18 mouse cellular contexts compared by ENCODE assay signal in the genomic region with DNA sequence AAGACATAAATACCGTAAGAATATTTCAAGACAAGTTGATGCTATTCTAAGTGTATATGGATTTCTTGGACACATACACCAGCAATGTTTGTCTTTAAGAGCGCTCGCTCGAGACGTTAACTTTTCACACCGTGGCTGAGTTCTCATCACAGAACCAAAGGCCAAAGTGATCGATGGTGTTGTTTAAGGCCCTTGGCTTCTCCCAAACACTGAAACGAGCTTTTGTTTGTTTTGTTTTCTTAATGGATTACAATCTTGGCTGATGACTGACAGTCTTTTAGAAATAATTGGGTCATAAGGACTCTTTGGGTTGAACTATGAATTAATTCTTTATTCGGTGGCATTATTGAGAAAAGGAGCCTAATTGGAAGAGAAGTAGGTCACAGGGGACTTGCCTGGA. TPM values are rescaled to one million over a fixed set of nuclear protein-coding genes. Genes with fewer than 3 reads are reported as not detected.
"Had no signal": no experiment of that assay in that cellular context is flagged by ENCODE, and none has a peak within 500 bp of the region (broad histone marks: within the 10 kb centered on the region; RNA-seq: fewer than 3 reads in every experiment).

No protein-coding gene starts in this region.

- H3K9ac ChIP-seq: liver, embryonic 14.5 days; lung, embryonic 14.5 days; neural tube, embryonic 13.5 days; neural tube, embryonic 15.5 days had no signal

- H3K27ac ChIP-seq: liver, embryonic 14.5 days; midbrain, embryonic 10.5 days; neural tube, embryonic 13.5 days; neural tube, embryonic 15.5 days had no signal

- H3K4me2 ChIP-seq: lung, embryonic 14.5 days; neural tube, embryonic 13.5 days; neural tube, embryonic 15.5 days had no signal

- DNase-seq: lung, adult 18-20 months; lung, embryonic 14.5 days; lung, postnatal 10 days; lung, postnatal 4 days; midbrain, embryonic 14.5 days; right cerebral cortex, adult 18-20 months; right cerebral cortex, postnatal 25 days; right cerebral cortex, postnatal 4 days; spleen, adult 18-20 months; thymus, adult 18-20 months; thymus, postnatal 14 days; thymus, postnatal 36 days had no signal

- ATAC-seq: midbrain, embryonic 16.5 days had no signal

- H3K4me1 ChIP-seq: neural tube, embryonic 13.5 days; neural tube, embryonic 15.5 days had no signal

- H3K9me3 ChIP-seq: midbrain, embryonic 10.5 days; neural tube, embryonic 13.5 days; neural tube, embryonic 15.5 days had no signal

- H3K27me3 ChIP-seq: neural tube, embryonic 13.5 days; neural tube, embryonic 15.5 days had no signal

- H3K4me3 ChIP-seq: midbrain, embryonic 10.5 days; myocyte; neural tube, embryonic 13.5 days; neural tube, embryonic 15.5 days had no signal

- H3K36me3 ChIP-seq: midbrain, embryonic 10.5 days; neural tube, embryonic 13.5 days; neural tube, embryonic 15.5 days had no signal

RNA-seq across cellular contexts. Expression of a gene that starts 7.8 kb away (rescaled TPM):
- polyA plus RNA-seq: myocyte had no signal
